Comparison of ENCODE assay signal across 22 mouse cellular contexts in genomic region chr9:6217505-6217904, GRCm38 (mm10). TPM values are rescaled to one million over a fixed set of nuclear protein-coding genes. Genes with fewer than 3 reads are reported as not detected.
"Had no signal": no experiment of that assay in that cellular context is flagged by ENCODE, and none has a peak within 500 bp of the region (broad histone marks: within the 10 kb centered on the region; RNA-seq: fewer than 3 reads in every experiment).

No protein-coding gene starts in this region.

- H3K27me3 ChIP-seq: liver, embryonic 12.5 days; midbrain, embryonic 12.5 days had no signal

- H3K9me3 ChIP-seq: liver, embryonic 12.5 days; midbrain, embryonic 10.5 days; midbrain, embryonic 12.5 days had no signal

- H3K4me2 ChIP-seq: liver, embryonic 12.5 days; lung, embryonic 14.5 days; midbrain, embryonic 12.5 days had no signal

- H3K9ac ChIP-seq: liver, embryonic 12.5 days; liver, embryonic 14.5 days; lung, embryonic 14.5 days; midbrain, embryonic 12.5 days had no signal

- DNase-seq: lung, adult 18-20 months; lung, embryonic 14.5 days; lung, postnatal 10 days; lung, postnatal 4 days; midbrain, embryonic 14.5 days; right cerebral cortex, adult 18-20 months; right cerebral cortex, postnatal 25 days; right cerebral cortex, postnatal 4 days; spleen, adult 18-20 months; thymus, adult 18-20 months; thymus, postnatal 14 days; thymus, postnatal 36 days had no signal

- H3K4me1 ChIP-seq: liver, embryonic 12.5 days; midbrain, embryonic 10.5 days; midbrain, embryonic 12.5 days had no signal

- H3K4me3 ChIP-seq: liver, embryonic 12.5 days; midbrain, embryonic 10.5 days; midbrain, embryonic 12.5 days; myocyte had no signal

- H3K36me3 ChIP-seq: liver, embryonic 12.5 days; midbrain, embryonic 10.5 days; midbrain, embryonic 12.5 days had no signal

- H3K27ac ChIP-seq: liver, embryonic 12.5 days; liver, embryonic 14.5 days; midbrain, embryonic 10.5 days; midbrain, embryonic 12.5 days had no signal

- ATAC-seq: liver, embryonic 12.5 days; midbrain, embryonic 16.5 days had no signal

RNA-seq across cellular contexts. Expression of gene Pdgfd, which starts 49.1 kb away (rescaled TPM):
- total RNA-seq: megakaryocyte, adult 5-6 weeks had no signal

RNA-seq across cellular contexts. Expression of gene Ddi1, which starts 52.1 kb away (rescaled TPM):
- total RNA-seq: liver, adult 2 months; megakaryocyte, adult 5-6 weeks; megakaryocyte-erythroid progenitor cell, adult 5-6 weeks had no signal
- polyA plus RNA-seq: liver, adult 2 months; liver, embryonic 14.5 days; midbrain, embryonic 12.5 days; midbrain, embryonic 16.5 days; small intestine, adult 2 months had no signal
